Mouse (Mus musculus) erythroblast, adult 5-6 weeks (primary cell): ENCODE results near the gene Mgll. TPM values are rescaled to one million over a fixed set of nuclear protein-coding genes. Genes with fewer than 3 reads are reported as not detected.

Experiments
- ATAC-seq: replicated peaks from 2 replicates; pipeline ENCODE4 v1.8.0; 2016; ENCODE audit warnings: moderate number of reproducible peaks, mild to moderate bottlenecking, moderate TSS enrichment, inconsistent platforms; ENCODE audit not compliant: poor library complexity, low FRiP score, severe bottlenecking
- total RNA-seq, 2 experiments: library from RNA; stranded (forward) in 1 of 2; stranded (reverse) in 1 of 2; fragments of 150-400 nt in 1 of 2; fragments of 200-764, 138-1000 nt in 1 of 2; gene quantifications; 2 replicates each; pipeline versions ENCODE4 v1.2.3 to v1.2.4; 2015 to 2017; ENCODE audit warnings: low replicate concordance in 2 of 2

Mgll gene
- total RNA-seq, 2 experiments from 2014 or later, result 29.8 to 44.1 TPM

GRCm38 (mm10) chr6:88764281-88764680, 40.1 kb downstream of the Mgll start:
- ATAC-seq, result no peak

- ATAC-seq, result no peak
These were observed 43.5 kb downstream of the Mgll start for GRCm38 (mm10) chr6:88767740-88768139.

GRCm38 (mm10) chr6:88769723-88770122, 45.5 kb downstream of the Mgll start:
- no peak for ATAC-seq

- no peak for ATAC-seq
These were observed 46.2 kb downstream of the Mgll start for GRCm38 (mm10) chr6:88770300-88770904.

GRCm38 (mm10) chr6:88770981-88771380, 46.8 kb downstream of the Mgll start:
- no peak for ATAC-seq

GRCm38 (mm10) chr6:88772041-88772440, 47.8 kb downstream of the Mgll start:
- no peak for ATAC-seq

GRCm38 (mm10) chr6:88774055-88774454, 49.8 kb downstream of the Mgll start:
- no peak for ATAC-seq

- ATAC-seq, result no peak
These were observed 51.1 kb downstream of the Mgll start for GRCm38 (mm10) chr6:88775267-88775666.

- peak; percentile 91 for ATAC-seq
These were observed 52.2 kb downstream of the Mgll start for GRCm38 (mm10) chr6:88776336-88776923.

GRCm38 (mm10) chr6:88776964-88777363, 52.8 kb downstream of the Mgll start:
- no peak for ATAC-seq

GRCm38 (mm10) chr6:88778047-88778688, 54.0 kb downstream of the Mgll start:
- no peak for ATAC-seq

- ATAC-seq, result no peak
These were observed 55.5 kb downstream of the Mgll start for GRCm38 (mm10) chr6:88779755-88780154.

- ATAC-seq, result peak; percentile 19
These were observed 57.7 kb downstream of the Mgll start for GRCm38 (mm10) chr6:88781919-88782318.

GRCm38 (mm10) chr6:88782981-88783397, 58.8 kb downstream of the Mgll start:
- peak; percentile 89 for ATAC-seq

- ATAC-seq, result no peak
These were observed 60.5 kb downstream of the Mgll start for GRCm38 (mm10) chr6:88784691-88785173.

- ATAC-seq, result no peak
These were observed 61.1 kb downstream of the Mgll start for GRCm38 (mm10) chr6:88785331-88785730.

- ATAC-seq, result no peak
These were observed 61.8 kb downstream of the Mgll start for GRCm38 (mm10) chr6:88785781-88786542.

- ATAC-seq, result no peak
These were observed 62.7 kb downstream of the Mgll start for GRCm38 (mm10) chr6:88786732-88787445.

- ATAC-seq, result no peak
These were observed 63.3 kb downstream of the Mgll start for GRCm38 (mm10) chr6:88787496-88787895.

- ATAC-seq, result no peak
These were observed 64.0 kb downstream of the Mgll start for GRCm38 (mm10) chr6:88788219-88788618.
